Mouse (Mus musculus) leukemia stem cell, adult 10-12 weeks (primary cell): ENCODE measurements around the gene Ift122. TPM values are rescaled to one million over a fixed set of nuclear protein-coding genes. Genes with fewer than 3 reads are reported as not detected.

Experiments used
- polyA plus RNA-seq: library from polyadenylated mRNA; stranded (reverse); fragments of >175 nt; gene quantifications from 2 replicates; pipeline ENCODE4 v1.2.3, GENCODE M21; 2012; ENCODE audit warnings: low replicate concordance

Ift122 gene
- polyA plus RNA-seq: 0.11 and 1.0 TPM in 2 replicates

GRCm38 (mm10) chr6:115853091-115853813 lies at the start of gene Ift122, which contains the start of gene Mbd4:
Gene Ift122 (plus strand): TSS chr6:115853470.
Gene Mbd4 (minus strand): TSS chr6:115853371.

GRCm38 (mm10) chr6:115808488-115809231 lies 44.6 kb upstream of the Ift122 start, which contains the start of gene Rpl32:
Gene Rpl32 (minus strand): TSS chr6:115808747.

GRCm38 (mm10) chr6:115838161-115838597 lies 15.1 kb upstream of the Ift122 start, which contains the start of gene Efcab12:
Gene Efcab12 (minus strand): TSS chr6:115838412.

DNA sequence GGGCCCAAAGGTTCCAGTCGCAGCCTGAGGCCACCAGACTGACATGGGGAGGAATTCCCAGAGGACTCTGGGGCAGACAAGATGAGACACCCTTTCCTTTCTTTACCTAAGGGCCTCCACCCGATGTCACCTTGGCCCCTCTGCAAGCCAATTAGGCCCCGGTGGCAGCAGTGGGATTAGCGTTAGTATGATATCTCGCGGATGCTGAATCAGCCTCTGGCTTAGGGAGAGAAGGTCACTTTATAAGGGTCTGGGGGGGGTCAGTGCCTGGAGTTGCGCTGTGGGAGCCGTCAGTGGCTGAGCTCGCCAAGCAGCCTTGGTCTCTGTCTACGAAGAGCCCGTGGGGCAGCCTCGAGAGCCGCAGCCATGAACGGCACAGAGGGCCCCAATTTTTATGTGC lies 78.4 kb downstream of the Ift122 start, which contains the start of gene Rho:
Gene Rho, plus strand, starts transcription at position 110 of the 400 bp plus-strand sequence.

DNA sequence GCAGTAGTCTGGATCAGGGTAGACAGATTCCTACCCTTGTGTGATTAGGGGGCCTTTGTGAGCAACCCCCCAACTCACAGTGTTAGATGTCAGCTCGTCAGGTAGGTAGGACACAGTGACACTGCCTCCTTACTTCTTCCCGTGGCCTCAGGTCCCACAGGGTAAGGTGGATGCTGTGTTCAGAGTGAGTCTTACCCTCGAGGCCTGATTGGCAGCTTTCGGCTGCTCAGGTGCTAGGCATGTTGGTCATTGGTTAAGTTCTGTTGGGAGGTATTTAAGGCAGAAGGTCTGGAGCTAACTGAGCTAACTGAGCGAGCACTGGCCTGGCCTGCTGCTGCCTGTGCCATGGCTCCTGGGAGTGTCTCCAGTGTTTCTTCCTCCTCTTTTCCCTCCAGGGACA lies 91.4 kb downstream of the Ift122 start, which contains the start of gene H1foo:
Gene H1foo, plus strand, starts transcription at position 301 of the 400 bp plus-strand sequence.

Other genes with a start within 250 kb of the Ift122 start
- 17.5 and 39.2 TPM in 2 replicates for gene Raf1, start 176.8 kb upstream of the Ift122 start, polyA plus RNA-seq
- gene Tmem40, start 91.1 kb upstream of the Ift122 start, polyA plus RNA-seq: 4.4 and 5.8 TPM in 2 replicates
- gene Cand2, start 78.9 kb upstream of the Ift122 start, polyA plus RNA-seq: 1.1 and 1.3 TPM in 2 replicates
- gene Rpl32, start 44.7 kb upstream of the Ift122 start, polyA plus RNA-seq: 458 and 578 TPM in 2 replicates
- 0.16 and 0.19 TPM in 2 replicates for gene Efcab12, start 15.1 kb upstream of the Ift122 start, polyA plus RNA-seq
- 0.30 and 1.8 TPM in 2 replicates for gene Mbd4, start 99 bp upstream of the Ift122 start, polyA plus RNA-seq
- not detected in 2 replicates for gene Rho, start 78.3 kb downstream of the Ift122 start, polyA plus RNA-seq
- not detected in 2 replicates for gene H1foo, start 91.5 kb downstream of the Ift122 start, polyA plus RNA-seq
- 9.5 and 11.0 TPM in 2 replicates for gene Plxnd1, start 141.5 kb downstream of the Ift122 start, polyA plus RNA-seq